Mouse (Mus musculus): Measurements from ENCODE around the gene Obp2a. TPM values are rescaled to one million over a fixed set of nuclear protein-coding genes. Genes with fewer than 3 reads are reported as not detected.
A peak's percentile ranks its signal among the peaks of the same experiment; 100 is the strongest.
"Not testable (repeated sequence)": the region's sequence is repeated elsewhere in the genome, so short reads cannot be mapped to it uniquely, and the experiment has no call there.

Obp2a gene
- total RNA-seq (2021) = not detected
- long read RNA-seq, experiment 1 = 0 reads
- long read RNA-seq, experiment 2 = 0 reads

DNA sequence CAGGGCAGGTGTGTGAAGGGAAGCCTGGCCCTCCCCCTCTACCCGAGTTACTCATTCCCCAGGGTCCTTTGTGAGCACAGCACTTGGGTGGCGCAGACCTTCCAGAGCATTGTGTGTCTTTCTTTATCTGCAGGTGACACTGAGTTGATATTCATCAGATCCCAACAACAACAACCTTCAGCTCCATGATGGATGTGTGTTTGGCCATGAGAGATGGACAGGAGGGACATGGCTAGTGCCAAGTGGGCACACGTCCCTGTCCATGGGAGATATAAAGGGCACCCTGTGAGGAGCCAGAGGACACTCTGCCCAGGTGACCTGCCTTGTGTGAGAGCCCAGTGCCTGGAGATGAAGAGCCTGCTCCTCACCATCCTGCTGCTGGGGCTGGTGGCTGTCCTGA is at the start of gene Obp2a:
Gene Obp2a, plus strand, starts transcription at position 301 of the 400 bp plus-strand sequence.
- H3K27ac ChIP-seq, DNase-seq, H3K4me3 ChIP-seq: not testable (repeated sequence)
- intact Hi-C loops (cut with DNase I) = loop anchor here (2.0 kb wide), 1 partner anchor 53 kb away; no protein-coding TSS in a partner anchor

DNA sequence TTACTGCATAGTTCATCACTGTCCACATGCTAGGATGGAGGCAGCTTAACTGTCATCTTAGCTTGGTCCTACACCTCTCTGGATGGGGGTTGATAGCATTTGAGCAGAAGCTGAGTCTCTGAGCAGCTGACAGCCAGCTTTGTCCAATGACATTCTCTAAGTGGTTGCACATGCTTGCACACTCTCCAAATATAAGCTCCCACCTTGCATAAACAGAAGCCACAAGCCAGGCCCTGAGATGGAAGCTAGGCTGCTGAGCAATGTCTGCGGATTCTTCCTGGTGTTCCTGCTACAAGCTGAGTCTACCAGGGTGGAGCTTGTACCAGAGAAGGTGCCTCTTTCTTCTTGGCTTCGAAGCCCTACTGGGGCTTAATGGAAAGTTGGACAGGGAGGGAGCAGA is 46.9 kb upstream of the Obp2a start, which contains the start of gene Lcn8:
Gene Lcn8, plus strand, starts transcription at position 219 of the 400 bp plus-strand sequence.
- intact Hi-C loops (cut with DNase I) = no loop called here
- no peak for TF ChIP-seq CTCF (IDR thresholded peaks at IDR 0.05)

DNA sequence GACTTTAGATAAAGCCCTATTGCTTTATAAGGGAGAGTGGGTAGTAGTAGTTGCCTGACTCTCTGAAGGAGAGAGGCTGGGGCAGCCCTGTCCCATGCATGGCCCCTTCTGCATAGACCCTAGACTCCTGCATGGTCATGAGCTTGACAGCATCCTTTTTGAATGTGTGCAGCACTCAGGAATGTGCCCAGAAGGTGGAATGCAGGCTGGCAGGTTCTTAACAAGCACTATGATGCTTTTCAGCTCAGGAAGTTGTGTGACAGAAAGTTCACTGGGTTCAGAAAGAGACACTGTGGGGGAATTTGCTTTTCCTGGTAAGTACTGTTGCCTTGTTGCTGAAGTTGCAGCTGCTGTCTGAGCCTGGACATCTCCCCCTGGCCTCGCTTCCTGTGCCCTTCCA is 45.3 kb upstream of the Obp2a start:
- TF ChIP-seq CTCF (IDR thresholded peaks at IDR 0.05) = no peak
- no peak overlapping the region for H3K27ac ChIP-seq
- intact Hi-C loops (cut with DNase I) = no loop called here
- DNase-seq = peak; percentile 47
- no peak overlapping the region for H3K4me3 ChIP-seq

More for the DNA sequence above, 46.9 kb upstream of the Obp2a start, which contains the start of gene Lcn8:
- DNase-seq = no peak
- Histone ChIP-seq H3K27ac (no peak within 1 kb of the TSS), H3K4me3 (no peak within 1 kb of the TSS)

DNA sequence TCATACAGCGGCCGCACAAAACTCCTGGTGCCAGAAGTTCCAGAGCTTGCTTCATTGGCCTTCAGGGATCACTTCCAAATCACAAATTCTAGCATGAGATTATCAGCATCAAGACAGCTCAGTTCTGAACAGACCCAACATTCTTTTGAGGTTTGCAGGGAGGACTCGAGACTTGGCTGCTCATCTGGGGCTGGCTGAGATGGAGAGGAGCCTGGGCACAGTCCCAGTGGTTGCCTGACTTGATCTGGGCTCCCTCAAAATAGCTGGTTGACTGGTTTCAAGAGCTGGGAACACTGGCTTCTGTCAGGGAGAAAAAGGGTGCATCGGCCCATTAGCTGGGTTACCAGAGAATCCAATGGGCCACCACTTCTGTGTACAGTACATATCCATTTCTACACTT is 43.2 kb upstream of the Obp2a start:
- Histone ChIP-seq H3K27ac (peak overlapping the region; percentile 59), H3K4me3 (no peak overlapping the region)
- intact Hi-C loops (cut with DNase I) = loop anchor here (5.0 kb wide), 1 partner anchor 51 kb away; the partner anchor contains the start of gene Bmyc
- peak; percentile 72 for DNase-seq
- TF ChIP-seq CTCF (IDR thresholded peaks at IDR 0.05) = no peak

GRCm38 (mm10) chr2:25657246-25657645 is 42.6 kb upstream of the Obp2a start:
- Histone ChIP-seq H3K4me3 (no peak overlapping the region), H3K27ac (peak overlapping the region; percentile 59)
- DNase-seq = no peak
- TF ChIP-seq CTCF (IDR thresholded peaks at IDR 0.05) = no peak
- intact Hi-C loops (cut with DNase I) = loop anchor here (5.0 kb wide), 1 partner anchor 50 kb away; the partner anchor contains the start of gene Bmyc

- peak within 1 kb of the TSS; percentile 59 for H3K27ac ChIP-seq
- intact Hi-C loops (cut with DNase I) = loop anchor here (5.0 kb wide), 1 partner anchor 50 kb away; the partner anchor contains the start of gene Bmyc
- no peak for DNase-seq
- TF ChIP-seq CTCF (IDR thresholded peaks at IDR 0.05) = no peak
- H3K4me3 ChIP-seq = no peak within 1 kb of the TSS
Observed at GRCm38 (mm10) chr2:25657652-25658051, 42.2 kb upstream of the Obp2a start, which contains the start of gene Lcn5. Gene Lcn5 (plus strand): TSS chr2:25657952.

DNA sequence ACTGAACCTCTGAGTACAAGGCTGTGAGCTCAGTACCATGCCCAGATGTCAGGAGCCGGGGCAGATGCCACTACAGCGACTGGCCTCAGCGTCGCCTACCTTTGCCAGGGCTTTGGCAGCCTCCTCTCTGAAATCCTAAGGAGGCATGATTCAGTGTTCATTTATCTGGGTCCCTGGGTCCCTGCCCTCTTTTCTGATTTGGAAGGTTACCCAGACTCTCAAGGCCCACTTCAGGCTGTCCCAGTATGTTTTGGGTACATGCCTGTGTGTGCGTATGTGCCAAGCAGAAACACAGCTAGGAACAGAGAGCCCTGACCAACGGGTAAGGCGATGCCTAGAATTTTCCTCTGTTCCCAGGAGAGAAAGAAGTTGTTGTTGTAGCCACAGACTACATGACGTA is 39.6 kb upstream of the Obp2a start:
- H3K27ac ChIP-seq = no peak overlapping the region
- no peak overlapping the region for H3K4me3 ChIP-seq
- no peak for TF ChIP-seq CTCF (IDR thresholded peaks at IDR 0.05)
- intact Hi-C loops (cut with DNase I) = no loop called here
- no peak for DNase-seq

- H3K27ac ChIP-seq = no peak overlapping the region
- DNase-seq = no peak
- no peak for TF ChIP-seq CTCF (IDR thresholded peaks at IDR 0.05)
- no peak overlapping the region for H3K4me3 ChIP-seq
- intact Hi-C loops (cut with DNase I) = no loop called here
Observed at GRCm38 (mm10) chr2:25661245-25661970, 38.4 kb upstream of the Obp2a start.

DNA sequence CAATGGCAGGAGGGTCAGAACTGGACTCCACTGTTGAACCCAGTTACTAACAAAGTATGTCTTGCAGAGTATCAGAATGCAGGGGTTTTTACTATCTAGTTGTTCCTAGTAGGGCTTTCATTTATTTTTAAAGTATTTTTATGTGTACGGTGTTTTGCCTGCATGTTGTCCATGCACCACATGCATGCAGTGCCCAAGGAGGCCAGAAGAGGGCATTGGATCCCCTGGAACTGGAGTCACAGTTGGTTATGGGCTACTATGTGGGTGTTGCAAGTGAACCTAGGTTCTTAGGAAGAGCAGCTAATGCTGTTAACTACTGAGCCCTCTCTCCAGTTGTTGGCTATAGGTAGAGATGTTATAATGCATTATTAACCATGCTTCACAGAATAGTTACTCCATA is 36.3 kb upstream of the Obp2a start:
- intact Hi-C loops (cut with DNase I) = no loop called here
- no peak overlapping the region for H3K4me3 ChIP-seq
- peak; percentile 61 for DNase-seq
- no peak overlapping the region for H3K27ac ChIP-seq
- peak; percentile 68 for TF ChIP-seq CTCF (IDR thresholded peaks at IDR 0.05)

GRCm38 (mm10) chr2:25664125-25664524 is 35.7 kb upstream of the Obp2a start:
- TF ChIP-seq CTCF (IDR thresholded peaks at IDR 0.05) = no peak
- no peak overlapping the region for H3K27ac ChIP-seq
- DNase-seq = no peak
- no peak overlapping the region for H3K4me3 ChIP-seq
- intact Hi-C loops (cut with DNase I) = no loop called here

DNA sequence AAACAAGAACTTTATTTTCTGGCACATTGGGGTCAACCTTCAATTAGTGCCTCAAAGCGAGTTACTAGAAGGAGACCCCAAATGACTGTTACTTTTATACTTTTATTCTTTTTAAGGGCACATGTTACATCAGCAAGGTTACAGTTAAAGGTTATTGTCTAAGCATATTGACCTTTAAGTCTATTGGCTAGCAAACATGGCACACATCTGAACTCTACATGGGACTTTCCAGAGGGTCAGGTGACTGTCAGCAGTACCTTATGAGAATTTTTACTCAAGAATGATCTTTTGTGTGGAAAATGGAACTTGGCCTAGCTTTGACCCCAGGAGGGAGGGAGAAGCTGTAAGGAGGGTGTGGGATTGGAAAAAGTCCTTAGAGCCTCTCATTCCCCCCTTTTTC is 33.3 kb upstream of the Obp2a start:
- H3K27ac ChIP-seq = no peak overlapping the region

DNA sequence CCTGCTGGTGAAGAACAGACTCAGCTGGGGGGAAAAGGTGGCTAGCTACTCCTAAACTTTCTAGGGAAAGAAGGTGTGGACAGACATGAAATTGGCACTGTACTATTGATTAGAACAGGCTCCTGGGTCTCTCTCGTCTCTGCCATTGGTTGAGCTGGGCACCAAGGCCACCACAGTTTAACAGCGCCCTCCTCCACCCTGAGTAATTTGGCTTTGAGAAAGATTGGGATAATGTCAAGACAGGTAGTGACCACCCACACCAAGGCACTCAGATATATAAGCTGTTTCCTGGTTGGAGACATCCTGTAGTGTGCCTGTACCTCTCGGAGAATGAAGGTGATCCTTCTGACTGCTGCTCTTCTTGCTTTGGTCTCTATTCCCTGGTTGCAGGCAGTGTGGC is 23.4 kb upstream of the Obp2a start, which contains the start of gene Lcn6:
Gene Lcn6, plus strand, starts transcription at position 301 of the 400 bp plus-strand sequence.
- TF ChIP-seq CTCF (IDR thresholded peaks at IDR 0.05) = no peak
- intact Hi-C loops (cut with DNase I) = no loop called here
- Histone ChIP-seq H3K4me3 (no peak within 1 kb of the TSS), H3K27ac (no peak within 1 kb of the TSS)
- no peak for DNase-seq

More for the DNA sequence above, 33.3 kb upstream of the Obp2a start:
- intact Hi-C loops (cut with DNase I) = no loop called here
- DNase-seq = no peak
- TF ChIP-seq CTCF (IDR thresholded peaks at IDR 0.05) = no peak
- no peak overlapping the region for H3K4me3 ChIP-seq

- Histone ChIP-seq H3K4me3 (no peak overlapping the region), H3K27ac (no peak overlapping the region)
- no peak for DNase-seq
- no peak for TF ChIP-seq CTCF (IDR thresholded peaks at IDR 0.05)
- intact Hi-C loops (cut with DNase I) = no loop called here
Observed at GRCm38 (mm10) chr2:25679559-25679958, 20.3 kb upstream of the Obp2a start.

All from gastrocnemius, adult 2 months (tissue).